Mouse (Mus musculus): ENCODE measurements around the gene Gm42906.

GRCm38 (mm10) chr5:151020831-151021230, 407.1 kb downstream of the Gm42906 start:
- TF ChIP-seq CTCF (IDR thresholded peaks at IDR 0.05; ENCODE audit: low read depth) (no peak), EP300 (optimal IDR thresholded peaks at IDR 0.05) (no peak)

Data from stomach, postnatal 0 days (tissue).